Comparison of ENCODE assay signal across 33 mouse cellular contexts in the genomic region with DNA sequence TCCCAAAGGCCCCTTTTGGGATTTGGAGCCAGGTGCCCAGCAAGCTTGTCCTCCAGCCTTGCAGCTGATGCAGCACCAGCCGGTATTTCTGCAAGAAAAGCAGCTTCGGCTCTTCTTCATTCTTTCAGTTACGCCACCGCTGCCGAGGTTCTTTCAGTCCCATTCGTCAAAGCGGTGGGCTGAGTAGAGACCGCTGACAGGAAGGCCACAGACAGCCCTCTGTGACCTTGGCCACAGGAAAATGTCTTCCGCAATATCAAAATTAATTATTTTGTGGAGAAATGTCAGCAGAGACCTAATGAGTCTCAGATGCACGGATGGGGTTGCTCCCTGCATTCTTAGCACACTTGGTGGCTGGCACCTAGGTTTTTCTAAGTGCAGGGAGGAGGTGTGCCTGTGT. TPM values are rescaled to one million over a fixed set of nuclear protein-coding genes. Genes with fewer than 3 reads are reported as not detected.
"Had no signal": no experiment of that assay in that cellular context is flagged by ENCODE, and none has a peak within 500 bp of the region (broad histone marks: within the 10 kb centered on the region; RNA-seq: fewer than 3 reads in every experiment).

No protein-coding gene starts in this region.

- H3K9me3 ChIP-seq: hindbrain, embryonic 10.5 days; hindbrain, embryonic 12.5 days; kidney, embryonic 15.5 days; limb, embryonic 13.5 days; limb, embryonic 15.5 days; liver, embryonic 12.5 days had no signal

- ATAC-seq: hindbrain, postnatal 0 days; intestine, embryonic 16.5 days; liver, embryonic 12.5 days had no signal

- H3K36me3 ChIP-seq: hindbrain, embryonic 10.5 days; hindbrain, embryonic 12.5 days; kidney, embryonic 15.5 days; limb, embryonic 13.5 days; limb, embryonic 15.5 days; liver, embryonic 12.5 days had no signal

- H3K4me2 ChIP-seq: heart, embryonic 11.5 days; hindbrain, embryonic 12.5 days; hindbrain, embryonic 14.5 days; kidney, embryonic 15.5 days; limb, embryonic 13.5 days; limb, embryonic 15.5 days; liver, embryonic 12.5 days had no signal

- H3K4me3 ChIP-seq: hindbrain, embryonic 10.5 days; hindbrain, embryonic 12.5 days; kidney, embryonic 15.5 days; limb, embryonic 13.5 days; limb, embryonic 15.5 days; liver, embryonic 12.5 days had no signal

- DNase-seq: gastrocnemius, postnatal 14 days; heart, adult 18-20 months; heart, postnatal 10 days; heart, postnatal 4 days; kidney, adult 11 months; kidney, adult 2 months; kidney, adult 9 months; kidney, postnatal 14 days; kidney, postnatal 36 days; layer of hippocampus, adult 9-11 months; layer of hippocampus, postnatal 36 days; left cerebral cortex, postnatal 4 days had no signal

- H3K9ac ChIP-seq: hindbrain, embryonic 12.5 days; hindbrain, embryonic 14.5 days; kidney, embryonic 15.5 days; limb, embryonic 13.5 days; limb, embryonic 15.5 days; liver, embryonic 12.5 days; liver, embryonic 14.5 days had no signal

- H3K4me1 ChIP-seq: hindbrain, embryonic 10.5 days; hindbrain, embryonic 12.5 days; kidney, embryonic 15.5 days; limb, embryonic 13.5 days; limb, embryonic 15.5 days; liver, embryonic 12.5 days had no signal

- H3K27me3 ChIP-seq: hindbrain, embryonic 12.5 days; kidney, embryonic 15.5 days; limb, embryonic 15.5 days had no signal

- H3K27ac ChIP-seq: hindbrain, embryonic 10.5 days; hindbrain, embryonic 12.5 days; hindbrain, embryonic 14.5 days; hindbrain, postnatal 0 days; kidney, embryonic 15.5 days; kidney, postnatal 0 days; limb, embryonic 13.5 days; limb, embryonic 15.5 days; liver, embryonic 12.5 days; liver, embryonic 14.5 days had no signal

RNA-seq across cellular contexts. Expression of a gene that starts 38.8 kb away (rescaled TPM):
- total RNA-seq: gastrocnemius, adult 8-10 months; gastrocnemius, postnatal 14 days; granulocyte monocyte progenitor cell, adult 5-6 weeks; hindbrain, postnatal 0 days; layer of hippocampus, adult 18-20 months; layer of hippocampus, adult 8-10 months; layer of hippocampus, postnatal 14 days; layer of hippocampus, postnatal 36 days; left cerebral cortex, adult 18-20 months; left cerebral cortex, adult 8-10 months; left cerebral cortex, postnatal 10 days; left cerebral cortex, postnatal 25 days; left cerebral cortex, postnatal 4 days had no signal
- polyA plus RNA-seq: hindbrain, postnatal 0 days; limb, embryonic 15.5 days had no signal
